Mouse (Mus musculus): ENCODE data around the gene Plpp1. TPM values are rescaled to one million over a fixed set of nuclear protein-coding genes. Genes with fewer than 3 reads are reported as not detected.
A peak's percentile ranks its signal among the peaks of the same experiment; 100 is the strongest.

Plpp1 gene
- total RNA-seq, 2 experiments from 2014 or later: 26.8 to 27.4 TPM

GRCm38 (mm10) chr13:112825479-112825878 lies 24.9 kb downstream of the Plpp1 start:
- intact Hi-C loops (cut with DNase I): no loop called here
- no peak for TF ChIP-seq CTCF (IDR thresholded peaks at IDR 0.05)
- Histone ChIP-seq H3K27ac (no peak overlapping the region), H3K4me3 (no peak overlapping the region)
- DNase-seq (ENCODE audit: extremely low spot score in 1 of 2, low spot score in 2 of 2): no peak

- DNase-seq (ENCODE audit: extremely low spot score in 1 of 2, low spot score in 2 of 2): no peak
- TF ChIP-seq CTCF (IDR thresholded peaks at IDR 0.05): no peak
- no peak overlapping the region for H3K27ac ChIP-seq
- no peak overlapping the region for H3K4me3 ChIP-seq
- intact Hi-C loops (cut with DNase I): no loop called here
These were observed 29.0 kb downstream of the Plpp1 start for GRCm38 (mm10) chr13:112829619-112830018.

- no peak for DNase-seq (ENCODE audit: extremely low spot score in 1 of 2, low spot score in 2 of 2)
- no peak for TF ChIP-seq CTCF (IDR thresholded peaks at IDR 0.05)
- Histone ChIP-seq H3K27ac (no peak overlapping the region), H3K4me3 (no peak overlapping the region)
- intact Hi-C loops (cut with DNase I): no loop called here
These were observed 32.0 kb downstream of the Plpp1 start for GRCm38 (mm10) chr13:112832589-112832988.

GRCm38 (mm10) chr13:112833253-112833894 lies 32.8 kb downstream of the Plpp1 start:
- Histone ChIP-seq H3K4me3 (no peak overlapping the region), H3K27ac (no peak overlapping the region)
- no peak for DNase-seq (ENCODE audit: extremely low spot score in 1 of 2, low spot score in 2 of 2)
- intact Hi-C loops (cut with DNase I): no loop called here
- no peak for TF ChIP-seq CTCF (IDR thresholded peaks at IDR 0.05)

- intact Hi-C loops (cut with DNase I): no loop called here
- DNase-seq (ENCODE audit: extremely low spot score in 1 of 2, low spot score in 2 of 2): no peak
- no peak overlapping the region for H3K27ac ChIP-seq
- no peak overlapping the region for H3K4me3 ChIP-seq
- no peak for TF ChIP-seq CTCF (IDR thresholded peaks at IDR 0.05)
These were observed 33.3 kb downstream of the Plpp1 start for GRCm38 (mm10) chr13:112833895-112834263.

- Histone ChIP-seq H3K4me3 (no peak overlapping the region), H3K27ac (no peak overlapping the region)
- TF ChIP-seq CTCF (IDR thresholded peaks at IDR 0.05): no peak
- DNase-seq (ENCODE audit: extremely low spot score in 1 of 2, low spot score in 2 of 2): no peak
- intact Hi-C loops (cut with DNase I): no loop called here
These were observed 34.5 kb downstream of the Plpp1 start for GRCm38 (mm10) chr13:112835113-112835512.

- no peak for TF ChIP-seq CTCF (IDR thresholded peaks at IDR 0.05)
- no peak overlapping the region for H3K27ac ChIP-seq
- DNase-seq (ENCODE audit: extremely low spot score in 1 of 2, low spot score in 2 of 2): no peak
- H3K4me3 ChIP-seq: no peak overlapping the region
- intact Hi-C loops (cut with DNase I): no loop called here
These were observed 36.4 kb downstream of the Plpp1 start for GRCm38 (mm10) chr13:112836951-112837350.

- intact Hi-C loops (cut with DNase I): no loop called here
- DNase-seq (ENCODE audit: extremely low spot score in 1 of 2, low spot score in 2 of 2): no peak
- Histone ChIP-seq H3K27ac (no peak overlapping the region), H3K4me3 (no peak overlapping the region)
- TF ChIP-seq CTCF (IDR thresholded peaks at IDR 0.05): no peak
These were observed 37.1 kb downstream of the Plpp1 start for GRCm38 (mm10) chr13:112837621-112838155.

- intact Hi-C loops (cut with DNase I): no loop called here
- no peak for TF ChIP-seq CTCF (IDR thresholded peaks at IDR 0.05)
- Histone ChIP-seq H3K4me3 (no peak overlapping the region), H3K27ac (no peak overlapping the region)
- DNase-seq (ENCODE audit: extremely low spot score in 1 of 2, low spot score in 2 of 2): no peak
These were observed 38.1 kb downstream of the Plpp1 start for GRCm38 (mm10) chr13:112838562-112839232.

GRCm38 (mm10) chr13:112840241-112841087 lies 39.9 kb downstream of the Plpp1 start:
- Histone ChIP-seq H3K27ac (peak overlapping the region; percentile 93), H3K4me3 (peak overlapping the region; percentile 9)
- TF ChIP-seq CTCF (IDR thresholded peaks at IDR 0.05): no peak
- intact Hi-C loops (cut with DNase I): loop anchor here (2.0 kb wide), 1 partner anchor 40 kb away; the partner anchor contains the start of gene Plpp1
- peak in 1 of 2 experiments; percentile 44 for DNase-seq (ENCODE audit: extremely low spot score in 1 of 2, low spot score in 2 of 2)

- intact Hi-C loops (cut with DNase I): no loop called here
- Histone ChIP-seq H3K27ac (no peak overlapping the region), H3K4me3 (no peak overlapping the region)
- no peak for DNase-seq (ENCODE audit: extremely low spot score in 1 of 2, low spot score in 2 of 2)
- no peak for TF ChIP-seq CTCF (IDR thresholded peaks at IDR 0.05)
These were observed 45.3 kb downstream of the Plpp1 start for GRCm38 (mm10) chr13:112845931-112846330.

All from left cerebral cortex, adult 2 months (tissue).